Mouse (Mus musculus) ovary, adult 2 months (tissue): ENCODE measurements around the gene Cytip. TPM values are rescaled to one million over a fixed set of nuclear protein-coding genes. Genes with fewer than 3 reads are reported as not detected.

Source experiments
- polyA plus RNA-seq: library from polyadenylated mRNA; depleted of rRNA; stranded (reverse); fragments of >200 nt; gene quantifications from 2 replicates; pipeline ENCODE4 v1.2.3, GENCODE M21; 2012; rRNA removed

Cytip gene
- 3.7 and 4.8 TPM in 2 replicates for polyA plus RNA-seq

GRCm38 (mm10) chr2:58195346-58195745, at the start of gene Cytip:
Gene Cytip, minus strand, starts transcription at chr2:58195532.

Other genes with a start within 250 kb of the Cytip start
- 0.12 and 0.14 TPM in 2 replicates for gene Galnt5, start 197.6 kb downstream of the Cytip start, polyA plus RNA-seq
- gene Ermn, start 142.7 kb downstream of the Cytip start, polyA plus RNA-seq, result not detected in 2 replicates
- gene Acvr1c, start 162.4 kb upstream of the Cytip start, polyA plus RNA-seq, result 0.78 and 0.99 TPM in 2 replicates